Mouse (Mus musculus) right cerebral cortex, postnatal 36 days (tissue): ENCODE data around the gene Tent4b.

Experiments used
- DNase-seq, 2 experiments: peaks; one replicate each; pipeline ENCODE4 v3.0.0; 2022; ENCODE audit warnings: low spot score in 2 of 2, mixed read lengths in 1 of 2

The Tent4b gene

DNA sequence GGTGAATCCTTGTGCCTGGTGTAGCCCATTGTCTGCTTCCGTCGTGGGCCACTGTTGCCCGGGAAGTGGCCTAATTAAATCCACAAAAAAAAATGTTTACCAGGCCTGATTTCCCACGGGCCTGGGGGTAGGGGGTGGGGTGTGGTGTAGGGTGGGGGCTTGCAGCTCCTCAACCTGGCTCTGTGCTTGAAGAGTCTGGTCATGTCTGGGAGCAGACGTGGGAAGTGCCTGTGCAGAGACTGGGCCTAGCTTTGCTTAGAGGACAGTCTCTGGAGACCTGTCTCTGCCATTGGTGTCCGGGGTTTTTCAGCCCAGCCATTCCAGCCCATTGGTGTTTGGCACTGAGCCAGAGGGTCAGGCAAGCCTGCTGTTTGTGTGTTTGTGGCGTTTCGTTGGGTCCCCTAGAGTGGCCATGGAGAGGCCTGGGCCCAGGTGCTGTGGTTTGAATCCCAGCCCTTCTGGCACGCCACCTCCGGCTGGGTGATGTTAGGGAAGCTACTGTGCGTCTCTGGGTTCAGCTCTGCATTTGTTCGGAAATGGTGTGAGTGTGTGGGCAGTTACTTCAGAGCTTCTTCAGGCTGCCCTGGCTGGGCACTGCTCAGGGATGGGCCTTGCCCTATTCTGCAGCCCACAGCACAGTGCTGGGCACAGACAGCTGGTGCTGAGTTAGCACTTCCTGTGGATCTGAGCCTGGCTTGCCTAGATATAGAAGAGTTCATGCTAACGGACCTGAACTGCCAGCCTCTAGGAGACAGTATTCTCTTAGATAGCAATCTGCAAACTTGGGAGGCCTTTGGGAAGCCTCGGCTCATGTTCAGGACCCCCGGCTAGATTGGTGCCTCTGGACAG, 102.8 kb downstream of the Tent4b start:
- no peak for DNase-seq

DNA sequence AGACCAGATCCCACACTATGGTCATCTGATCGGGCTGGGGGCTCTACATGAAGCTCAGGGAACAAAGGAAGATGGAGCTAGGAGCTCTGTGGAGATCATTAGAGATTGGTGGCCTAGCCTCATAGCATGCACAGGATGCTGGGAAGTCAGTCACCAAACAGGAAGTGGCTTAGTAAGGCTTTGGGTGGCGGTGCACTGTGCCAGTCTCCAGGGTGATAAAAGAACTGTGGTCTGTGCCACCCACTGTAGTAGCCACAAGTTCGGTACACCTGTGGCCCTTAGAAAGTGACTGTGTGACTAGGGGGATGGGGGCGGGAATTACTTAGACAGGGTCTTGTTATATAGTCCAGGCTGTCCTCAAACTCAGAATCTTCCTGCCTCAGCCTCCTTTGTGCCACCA, 106.8 kb downstream of the Tent4b start:
- no peak for DNase-seq

DNA sequence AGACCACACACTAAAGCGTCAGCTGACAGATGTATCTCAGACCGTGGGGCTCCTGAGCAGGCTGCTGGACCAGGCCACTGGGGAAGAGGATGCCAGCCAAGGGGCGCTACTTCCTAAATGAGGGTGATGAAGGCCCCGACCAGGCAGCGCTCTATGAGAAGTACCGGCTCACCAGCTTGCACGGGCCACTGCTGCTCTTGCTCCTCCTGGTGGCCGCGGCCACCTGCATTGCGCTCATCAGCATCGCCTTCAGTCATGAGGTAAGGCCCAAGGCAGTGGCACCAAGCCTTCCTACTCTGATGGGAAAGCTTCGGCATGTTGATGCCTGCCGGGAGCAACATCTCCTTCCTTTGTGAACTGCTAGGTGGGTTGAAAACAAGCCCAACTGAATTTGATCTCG, 107.5 kb downstream of the Tent4b start:
- no peak for DNase-seq

DNA sequence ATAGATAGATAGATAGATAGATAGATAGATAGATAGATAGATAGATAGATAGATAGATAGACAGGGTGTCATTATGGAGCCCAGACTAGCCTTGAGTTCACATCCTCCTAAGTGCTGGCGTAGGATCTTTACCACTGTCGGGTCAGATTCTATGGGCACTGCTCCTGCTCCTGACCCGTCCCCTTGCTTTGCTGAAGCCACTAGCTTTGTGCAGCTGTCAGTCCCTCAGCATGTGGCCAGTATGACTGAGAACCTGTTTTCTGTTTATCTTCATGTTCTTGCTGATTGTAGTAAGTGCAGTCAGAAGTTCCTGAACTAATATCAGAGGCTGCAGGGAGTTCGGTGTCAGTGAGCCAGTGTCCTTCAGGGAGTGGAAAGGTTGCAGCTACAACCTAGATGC, 108.7 kb downstream of the Tent4b start:
- no peak for DNase-seq
